Mouse (Mus musculus): ENCODE measurements around the gene Pgs1.

Gene Pgs1

GRCm38 (mm10) chr11:117976081-117976582 lies 10.0 kb upstream of the Pgs1 start:
- DNase-seq (ENCODE audit: low spot score in 2 of 2): no peak

- no peak for DNase-seq (ENCODE audit: low spot score in 2 of 2)
These were observed 8.3 kb upstream of the Pgs1 start for GRCm38 (mm10) chr11:117977694-117978360.

- no peak for DNase-seq (ENCODE audit: low spot score in 2 of 2)
These were observed 6.7 kb upstream of the Pgs1 start for GRCm38 (mm10) chr11:117979388-117979787.

- DNase-seq (ENCODE audit: low spot score in 2 of 2): no peak
These were observed 3.7 kb upstream of the Pgs1 start for GRCm38 (mm10) chr11:117982426-117982825.

- DNase-seq (ENCODE audit: low spot score in 2 of 2): no peak
These were observed 2.3 kb upstream of the Pgs1 start for GRCm38 (mm10) chr11:117983770-117984169.

- no peak for DNase-seq (ENCODE audit: low spot score in 2 of 2)
These were observed 950 bp downstream of the Pgs1 start for GRCm38 (mm10) chr11:117987032-117987451.

GRCm38 (mm10) chr11:117987968-117988367 lies 1.9 kb downstream of the Pgs1 start:
- no peak for DNase-seq (ENCODE audit: low spot score in 2 of 2)

GRCm38 (mm10) chr11:117989241-117989640 lies 3.1 kb downstream of the Pgs1 start:
- DNase-seq (ENCODE audit: low spot score in 2 of 2): no peak

- no peak for DNase-seq (ENCODE audit: low spot score in 2 of 2)
These were observed 3.8 kb downstream of the Pgs1 start for GRCm38 (mm10) chr11:117989926-117990325.

GRCm38 (mm10) chr11:117991502-117992470 lies 5.7 kb downstream of the Pgs1 start:
- no peak for DNase-seq (ENCODE audit: low spot score in 2 of 2)

- no peak for DNase-seq (ENCODE audit: low spot score in 2 of 2)
These were observed 7.4 kb downstream of the Pgs1 start for GRCm38 (mm10) chr11:117993190-117994175.

- peak in 1 of 2 experiments; percentile 28 for DNase-seq (ENCODE audit: low spot score in 2 of 2)
These were observed 8.4 kb downstream of the Pgs1 start for GRCm38 (mm10) chr11:117994250-117995057.

GRCm38 (mm10) chr11:117995255-117995654 lies 9.2 kb downstream of the Pgs1 start:
- no peak for DNase-seq (ENCODE audit: low spot score in 2 of 2)

- DNase-seq (ENCODE audit: low spot score in 2 of 2): no peak
These were observed 9.6 kb downstream of the Pgs1 start for GRCm38 (mm10) chr11:117995661-117996060.

GRCm38 (mm10) chr11:117996066-117996465 lies 10.0 kb downstream of the Pgs1 start:
- DNase-seq (ENCODE audit: low spot score in 2 of 2): no peak

GRCm38 (mm10) chr11:117997085-117997484 lies 11.0 kb downstream of the Pgs1 start:
- no peak for DNase-seq (ENCODE audit: low spot score in 2 of 2)

GRCm38 (mm10) chr11:117998356-117998755 lies 12.3 kb downstream of the Pgs1 start:
- no peak for DNase-seq (ENCODE audit: low spot score in 2 of 2)

- DNase-seq (ENCODE audit: low spot score in 2 of 2): no peak
These were observed 13.3 kb downstream of the Pgs1 start for GRCm38 (mm10) chr11:117999260-117999934.

GRCm38 (mm10) chr11:118000083-118000482 lies 14.0 kb downstream of the Pgs1 start:
- DNase-seq (ENCODE audit: low spot score in 2 of 2): no peak
